Mouse (Mus musculus): ENCODE results near the gene Lrba.

DNA sequence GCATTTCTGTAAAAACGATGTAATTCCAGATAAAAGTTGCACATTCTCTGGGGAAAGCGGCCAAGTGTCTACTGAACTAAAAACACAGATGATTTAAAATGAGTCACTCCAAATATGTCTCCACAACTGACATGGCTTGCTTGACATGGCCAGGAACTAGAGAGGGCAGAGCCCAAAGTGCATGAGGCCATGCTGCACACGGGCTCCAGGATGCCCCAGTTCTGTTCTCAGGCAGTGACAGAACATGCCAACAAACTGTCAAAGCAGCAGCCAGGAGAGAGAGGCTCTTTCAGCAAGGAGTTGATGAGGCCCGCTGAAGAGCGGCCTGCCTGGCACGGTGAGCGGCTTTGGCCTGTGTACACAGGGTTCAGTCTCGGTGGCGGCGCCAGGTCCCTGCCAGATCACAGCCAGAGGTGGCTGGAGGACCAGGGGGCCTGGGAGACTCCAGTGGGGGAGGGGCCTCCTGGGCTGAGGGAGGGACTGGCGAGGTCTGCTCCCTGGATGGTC lies 562.4 kb downstream of the Lrba start:
- TF ChIP-seq POLR2A (IDR thresholded peaks at IDR 0.05; ENCODE audit: extremely low read depth, insufficient read depth, low read length): no peak
- TF ChIP-seq CTCF (IDR thresholded peaks at IDR 0.05; ENCODE audit: extremely low read depth, insufficient read depth, low read length): no peak
